Mouse (Mus musculus) testis, adult 2 months (tissue): ENCODE results near the gene Lemd1. TPM values are rescaled to one million over a fixed set of nuclear protein-coding genes. Genes with fewer than 3 reads are reported as not detected.

Source experiments
- H3K27ac ChIP-seq: fragments of 200-500 bp; 2 replicates; pipeline ENCODE4 v1.5.1; 2012; ENCODE audit warnings: low read depth, low read length; ENCODE audit not compliant: control insufficient read depth, insufficient read depth
- H3K27me3 ChIP-seq: fragments of 200-500 bp; 2 replicates; pipeline ENCODE4 v1.6.1; 2012; ENCODE audit warnings: mild to moderate bottlenecking, low read length, moderate library complexity; ENCODE audit not compliant: control insufficient read depth, insufficient read depth
- H3K36me3 ChIP-seq: fragments of 200-500 bp; 2 replicates; pipeline ENCODE4 v1.6.1; 2012; ENCODE audit warnings: mild to moderate bottlenecking, low read length; ENCODE audit not compliant: control insufficient read depth, insufficient read depth
- H3K4me1 ChIP-seq: fragments of 200-500 bp; 2 replicates; pipeline ENCODE4 v1.6.1; 2012; ENCODE audit warnings: low read length; ENCODE audit not compliant: control insufficient read depth, insufficient read depth
- H3K4me3 ChIP-seq: fragments of 200-500 bp; 2 replicates; pipeline ENCODE4 v1.5.1; 2012; ENCODE audit warnings: low read depth, mild to moderate bottlenecking, low read length, moderate library complexity, mixed read lengths; ENCODE audit not compliant: control insufficient read depth
- CTCF ChIP-seq: fragments of 200-500 bp; IDR thresholded peaks from 2 replicates; pipeline ENCODE4 v1.5.1; 2012; ENCODE audit warnings: low read depth, mild to moderate bottlenecking, inconsistent platforms, low read length, moderate library complexity; ENCODE audit not compliant: control insufficient read depth, insufficient read depth, insufficient replicate concordance
- POLR2A ChIP-seq: fragments of 200-500 bp; IDR thresholded peaks from 2 replicates; pipeline ENCODE4 v1.6.1; 2012; ENCODE audit warnings: low read depth, mild to moderate bottlenecking, inconsistent platforms, low read length, moderate library complexity; ENCODE audit not compliant: control insufficient read depth
- polyA plus RNA-seq: library from polyadenylated mRNA; depleted of rRNA; stranded (reverse); fragments of >200 nt; gene quantifications from 2 replicates; pipeline ENCODE4 v1.2.3, GENCODE M21; 2012; rRNA removed

The Lemd1 gene
- polyA plus RNA-seq, 1 experiment = 162 TPM

DNA sequence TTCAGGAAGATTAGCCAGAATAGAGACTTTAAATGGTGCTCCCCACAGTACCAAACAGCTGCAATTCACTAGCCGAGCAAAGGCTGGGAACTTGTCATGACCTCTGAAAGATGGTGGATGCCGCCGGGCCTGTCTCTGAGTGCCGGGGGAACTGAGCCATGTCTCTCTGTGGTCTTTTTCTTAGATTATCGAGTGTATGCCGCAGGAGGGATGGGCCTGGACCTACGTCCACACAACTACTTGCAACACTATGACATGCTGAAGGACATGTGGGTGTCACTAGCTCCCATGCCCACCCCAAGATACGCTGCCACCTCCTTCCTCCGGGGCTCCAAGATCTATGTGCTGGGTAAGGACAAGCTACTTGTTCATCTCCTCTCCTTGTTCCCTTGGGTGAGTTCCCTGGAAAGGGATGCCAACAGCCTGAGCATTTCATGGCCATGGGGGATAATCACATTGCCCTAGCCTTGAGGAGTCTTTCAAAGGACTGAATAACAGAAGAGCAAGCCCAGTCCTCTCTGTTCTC lies 111.2 kb downstream of the Lemd1 start:
- Histone ChIP-seq H3K4me1 (peaks cover 14% of the 10 kb centered on the region), H3K36me3 (no peaks in the 10 kb centered on the region), H3K4me3 (no peak overlapping the region), H3K27ac (no peak overlapping the region), H3K27me3 (no peaks in the 10 kb centered on the region; the same call in 1 of the 2 replicates)
- TF ChIP-seq CTCF (no peak), POLR2A (no peak)

DNA sequence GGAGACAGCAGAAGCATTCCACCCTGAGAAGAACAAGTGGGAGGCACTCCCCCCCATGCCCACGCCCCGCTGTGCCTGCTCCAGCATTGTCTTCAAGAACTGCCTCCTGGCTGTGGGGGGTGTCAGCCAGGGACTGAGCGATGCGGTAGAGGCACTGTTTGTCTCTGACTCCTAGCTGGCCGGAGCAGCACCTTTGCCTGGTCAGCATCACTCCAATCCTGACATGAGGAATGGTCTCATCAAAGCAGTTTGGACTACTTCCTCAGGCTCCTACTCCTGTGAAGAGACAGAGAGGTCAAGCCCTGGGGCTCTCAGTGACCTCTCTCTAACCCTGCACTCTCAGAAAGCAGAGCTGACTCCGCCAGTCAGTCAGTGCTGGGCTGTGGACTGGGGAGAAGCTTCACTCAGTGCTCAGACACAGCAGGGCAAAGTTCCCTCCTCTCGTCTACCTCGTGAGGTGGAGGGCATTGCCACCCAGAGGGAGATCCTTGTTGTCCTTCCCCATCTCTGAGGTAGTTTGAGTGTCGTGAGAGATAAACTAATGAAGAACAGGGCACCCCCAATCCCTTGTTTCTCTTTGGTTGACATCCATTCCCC lies 113.5 kb downstream of the Lemd1 start:
- no peak for TF ChIP-seq CTCF
- TF ChIP-seq POLR2A = no peak
- H3K27ac ChIP-seq = no peak overlapping the region
- no peaks in the 10 kb centered on the region for H3K36me3 ChIP-seq
- H3K4me3 ChIP-seq = no peak overlapping the region
- no peaks in the 10 kb centered on the region for H3K4me1 ChIP-seq
- H3K27me3 ChIP-seq = no peaks in the 10 kb centered on the region

DNA sequence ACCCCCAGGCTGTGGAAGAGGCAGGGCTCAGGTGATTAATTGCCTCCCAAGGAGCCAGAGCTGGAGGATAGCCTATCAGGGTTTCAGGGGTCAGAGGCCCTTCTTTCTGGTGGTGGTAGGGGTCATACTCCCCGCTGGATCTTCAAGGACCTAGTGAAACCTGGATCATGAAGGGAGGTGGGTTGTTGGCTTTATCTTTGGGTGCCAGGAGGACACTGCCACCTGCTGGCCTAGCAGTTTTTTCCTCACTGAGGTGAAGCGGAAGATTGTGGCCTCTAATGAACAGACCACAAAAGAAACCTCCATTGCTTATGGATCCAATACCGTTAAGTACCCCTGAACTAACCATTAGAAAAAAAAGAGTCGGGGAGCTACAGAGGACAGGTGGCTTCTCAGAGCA lies 114.9 kb downstream of the Lemd1 start:
- H3K27me3 ChIP-seq = no peaks in the 10 kb centered on the region

DNA sequence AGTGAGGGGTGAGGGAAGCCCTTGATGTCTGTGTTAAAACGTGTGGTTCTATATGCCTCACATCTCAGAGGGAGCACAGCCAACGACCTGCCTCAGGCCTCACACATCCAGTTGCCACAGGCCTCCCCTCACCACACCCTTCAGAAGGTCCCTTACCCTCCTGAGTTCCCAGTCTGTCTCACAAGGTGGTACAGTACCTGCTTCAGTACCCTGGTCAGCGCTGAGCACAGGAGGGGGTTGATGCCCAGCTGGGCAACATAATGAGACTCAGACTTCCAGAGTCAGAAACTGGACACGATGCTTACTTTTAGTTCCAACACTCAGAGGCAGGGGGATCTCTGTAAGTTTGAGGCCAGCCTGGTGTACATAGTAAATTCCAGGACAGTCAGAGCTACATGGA lies 115.6 kb downstream of the Lemd1 start:
- Histone ChIP-seq H3K27ac (no peak overlapping the region), H3K4me3 (no peak overlapping the region), H3K36me3 (no peaks in the 10 kb centered on the region), H3K27me3 (no peaks in the 10 kb centered on the region), H3K4me1 (peaks cover 1% of the 10 kb centered on the region; the same call in 1 of the 2 replicates)
- TF ChIP-seq POLR2A (no peak), CTCF (no peak)

More for the DNA sequence above, 114.9 kb downstream of the Lemd1 start:
- H3K36me3 ChIP-seq = no peaks in the 10 kb centered on the region
- no peak overlapping the region for H3K27ac ChIP-seq
- TF ChIP-seq POLR2A = no peak
- TF ChIP-seq CTCF = peak; percentile 45; the same call in 1 of the 2 replicates
- no peak overlapping the region for H3K4me3 ChIP-seq
- no peaks in the 10 kb centered on the region for H3K4me1 ChIP-seq

DNA sequence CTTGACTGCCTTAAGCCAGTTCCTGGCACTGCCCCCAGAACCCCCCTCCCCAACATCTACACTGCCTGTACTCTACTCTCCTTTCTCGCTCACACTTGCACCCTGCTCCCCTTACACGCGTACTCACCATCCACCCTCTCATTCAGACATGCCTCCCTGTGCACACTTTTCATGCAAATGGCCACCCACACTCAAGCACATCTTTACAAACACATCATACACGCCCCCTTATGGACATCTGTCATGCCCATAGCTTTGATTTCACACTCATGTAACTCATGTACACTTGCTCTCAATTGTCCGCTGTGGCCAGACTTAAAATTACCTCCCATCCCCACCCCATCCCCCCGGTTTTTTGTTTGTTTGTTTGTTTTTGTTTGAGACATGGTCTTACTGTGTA lies 116.7 kb downstream of the Lemd1 start:
- H3K4me3 ChIP-seq = no peak overlapping the region
- no peaks in the 10 kb centered on the region for H3K27me3 ChIP-seq
- TF ChIP-seq CTCF = no peak
- TF ChIP-seq POLR2A = no peak
- no peak overlapping the region for H3K27ac ChIP-seq
- no peaks in the 10 kb centered on the region for H3K36me3 ChIP-seq
- H3K4me1 ChIP-seq = peaks cover 4% of the 10 kb centered on the region

DNA sequence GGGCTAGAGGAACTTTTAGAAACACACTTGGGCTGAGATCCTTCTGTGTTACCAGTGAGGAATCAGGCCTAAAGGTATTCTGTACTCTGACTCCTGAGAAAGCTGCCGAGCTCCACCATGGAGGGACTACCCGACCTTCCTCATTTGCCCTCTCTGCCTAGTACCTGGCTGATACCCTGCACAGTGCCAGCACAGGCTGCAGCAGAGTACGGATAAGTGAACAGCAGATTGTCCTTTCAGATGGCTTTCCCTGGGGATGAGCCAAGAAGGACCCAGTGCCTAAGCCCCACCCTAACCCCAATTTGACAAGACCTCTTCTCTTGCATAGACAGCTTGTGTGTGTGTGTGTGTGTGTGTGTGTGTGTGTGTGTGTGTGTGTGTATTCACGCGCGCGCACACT lies 117.4 kb downstream of the Lemd1 start:
- no peak overlapping the region for H3K4me3 ChIP-seq
- no peaks in the 10 kb centered on the region for H3K27me3 ChIP-seq
- no peak overlapping the region for H3K27ac ChIP-seq
- no peaks in the 10 kb centered on the region for H3K36me3 ChIP-seq
- peaks cover 4% of the 10 kb centered on the region for H3K4me1 ChIP-seq
- TF ChIP-seq CTCF (no peak), POLR2A (no peak)

Other genes with a start within 250 kb of the Lemd1 start
- gene Slc45a3, start 228.5 kb upstream of the Lemd1 start, polyA plus RNA-seq = 5.7 and 6.3 TPM in 2 replicates
- gene Elk4, start 183.8 kb upstream of the Lemd1 start, polyA plus RNA-seq = 3.9 and 4.3 TPM in 2 replicates
- gene Mfsd4a, start 123.4 kb upstream of the Lemd1 start, polyA plus RNA-seq = 0.10 and 0.31 TPM in 2 replicates
- gene Cdk18, start 51.7 kb upstream of the Lemd1 start, polyA plus RNA-seq = 24.9 and 27.1 TPM in 2 replicates
- 0.07 and 0.14 TPM in 2 replicates for gene AC124108.1, start within 50 bp of the Lemd1 start, polyA plus RNA-seq
- gene Gm10188, start 38.3 kb downstream of the Lemd1 start, polyA plus RNA-seq = 3.6 and 4.0 TPM in 2 replicates
- 0.69 and 0.70 TPM in 2 replicates for gene Klhdc8a, start 107.2 kb downstream of the Lemd1 start, polyA plus RNA-seq
- gene Nuak2, start 124.7 kb downstream of the Lemd1 start, polyA plus RNA-seq = 3.1 and 4.7 TPM in 2 replicates
- gene Tmcc2, start 199.8 kb downstream of the Lemd1 start, polyA plus RNA-seq = 1.7 and 1.8 TPM in 2 replicates
- 3.3 and 3.7 TPM in 2 replicates for gene Dstyk, start 226.1 kb downstream of the Lemd1 start, polyA plus RNA-seq